Mouse (Mus musculus) intestine, postnatal 0 days (tissue): ENCODE measurements at regions not wholly inside any gene's neighbourhood (a gene's known extent, or its start where the extent isn't known, plus 50 kb on each side); places are given as distances from the start of the nearest gene placed in this dataset.

Experiments used
- ATAC-seq: fragments of 200-750 bp; cut with Nextera tagmentation; 2 replicates; pipeline ENCODE4 v1.8.0; 2017; ENCODE audit warnings: mild to moderate bottlenecking, moderate TSS enrichment, moderate library complexity
- H3K27ac ChIP-seq: fragments of 300-500 bp; sonication (generic); 2 replicates; pipeline ENCODE4 v1.5.1; 2014; ENCODE audit warnings: mild to moderate bottlenecking, low read depth, low read length, moderate library complexity
- H3K27me3 ChIP-seq: fragments of 300-500 bp; sonication (generic); replicated peaks from 2 replicates; pipeline ENCODE4 v1.6.1; 2014; ENCODE audit warnings: low read length, mixed read lengths; ENCODE audit not compliant: control insufficient read depth, insufficient read depth
- H3K36me3 ChIP-seq: fragments of 300-500 bp; sonication (generic); 2 replicates; pipeline ENCODE4 v1.6.1; 2014; ENCODE audit warnings: mild to moderate bottlenecking, moderate library complexity; ENCODE audit not compliant: control insufficient read depth, insufficient read depth
- H3K4me1 ChIP-seq: fragments of 300-500 bp; sonication (generic); replicated peaks from 2 replicates; pipeline ENCODE4 v1.6.1; 2014; ENCODE audit warnings: antibody characterized with exemption, low read length, mixed read lengths; ENCODE audit not compliant: control insufficient read depth, insufficient read depth
- H3K4me2 ChIP-seq: fragments of 300-500 bp; sonication (generic); replicated peaks from 2 replicates; pipeline ENCODE4 v1.6.1; 2014; ENCODE audit warnings: low read depth, mild to moderate bottlenecking, moderate library complexity
- H3K4me3 ChIP-seq: fragments of 300-500 bp; sonication (generic); 2 replicates; pipeline ENCODE4 v1.5.1; 2014; ENCODE audit warnings: low read depth, low read length
- H3K9ac ChIP-seq: fragments of 300-500 bp; sonication (generic); 2 replicates; pipeline ENCODE4 v1.6.1; 2014; ENCODE audit warnings: mild to moderate bottlenecking, low read depth, low read length
- H3K9me3 ChIP-seq: fragments of 300-500 bp; sonication (generic); 2 replicates; pipeline ENCODE4 v1.6.1; 2016; ENCODE audit warnings: mixed run types; ENCODE audit not compliant: control insufficient read depth
- CTCF ChIP-seq: sonication (generic); IDR thresholded peaks from 2 replicates; pipeline ENCODE4 v1.5.1; 2016; ENCODE audit warnings: low read depth, mild to moderate bottlenecking, control low read depth, antibody characterized with exemption, moderate library complexity
- WGBS: fragments of 180-500 bp; shearing (Covaris S2); extraction: QIAGEN DNeasy Blood & Tissue Kit; methylation state at CpG from one replicate; pipeline ENCODE4 v1.1.7; 2014; 5-methylcytosine and 5-hydroxymethylcytosine counted together

DNA sequence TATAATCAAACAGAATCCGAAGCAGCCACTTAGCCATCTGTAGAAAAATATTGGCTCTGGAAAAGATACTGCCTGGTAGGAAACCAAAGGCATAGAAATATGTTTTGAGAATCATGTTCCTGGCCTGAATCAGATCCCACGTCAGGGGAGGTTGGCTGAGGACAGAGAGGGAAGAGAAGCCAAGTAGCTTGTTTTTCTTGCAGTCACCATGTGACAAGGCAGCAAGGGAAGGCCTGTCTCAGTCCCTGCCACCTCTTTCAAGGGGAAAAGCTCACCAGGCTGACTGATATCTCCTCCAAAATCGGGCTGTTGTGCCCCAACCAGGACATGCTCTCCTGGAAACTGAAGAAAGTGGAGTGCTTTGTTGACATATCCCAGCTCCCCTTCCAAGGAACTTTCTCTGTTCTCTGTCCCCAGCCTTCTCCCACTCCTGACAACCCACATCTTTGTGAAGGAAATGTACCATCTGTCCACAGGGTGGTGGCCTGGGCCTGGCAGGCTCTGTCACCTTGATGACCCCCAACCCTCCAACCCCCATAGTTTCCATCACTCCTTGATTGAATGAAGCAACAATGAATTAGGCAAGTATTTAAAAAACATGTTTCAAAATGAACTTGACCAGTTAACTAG lies 104.3 kb upstream of the Foxn2 start:
- Histone ChIP-seq H3K4me1 (no peaks in the 10 kb centered on the region), H3K36me3 (no peaks in the 10 kb centered on the region), H3K4me3 (no peak overlapping the region), H3K9ac (no peak overlapping the region), H3K9me3 (no peaks in the 10 kb centered on the region), H3K27me3 (no peaks in the 10 kb centered on the region), H3K27ac (no peak overlapping the region), H3K4me2 (no peak overlapping the region)
- TF ChIP-seq CTCF: no peak
- WGBS: 51% methylated on average over 3 of the region's 3 CpGs
- no peak for ATAC-seq

DNA sequence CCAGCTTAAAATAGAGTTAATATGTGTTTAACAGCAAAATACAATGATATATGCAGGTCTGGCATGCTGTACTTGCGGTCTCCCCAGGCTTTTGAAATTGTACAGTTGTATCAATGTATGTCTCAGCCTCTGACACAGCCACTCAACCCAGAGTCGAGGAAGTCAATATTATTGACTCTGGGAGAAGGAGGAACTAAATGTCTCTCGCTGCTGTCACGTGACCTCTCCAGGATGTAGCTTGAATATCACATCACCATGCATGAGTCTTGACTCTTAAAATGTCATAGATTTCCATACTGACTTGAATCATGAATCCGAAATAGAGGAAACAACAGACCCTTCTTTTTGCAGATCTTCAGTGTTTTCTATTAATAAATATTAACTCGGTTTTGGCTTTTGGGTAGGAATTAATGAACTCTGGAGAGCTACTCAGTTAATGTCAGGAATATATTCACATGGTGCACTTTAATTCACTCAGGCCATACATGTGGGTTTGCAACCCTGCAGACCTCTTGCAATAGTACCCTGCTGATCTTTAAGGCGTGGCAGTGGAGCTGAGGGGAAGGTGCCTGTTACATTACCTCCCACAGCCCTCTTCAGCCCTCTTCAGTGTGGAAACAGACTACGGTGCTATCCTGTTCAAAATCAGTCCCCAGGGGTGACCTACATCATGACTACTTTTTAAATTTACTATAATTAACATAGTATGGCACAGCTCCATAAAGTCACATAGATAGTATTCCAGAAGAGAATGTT lies 102.7 kb upstream of the Foxn2 start:
- 72% methylated on average over 8 of the region's 8 CpGs for WGBS
- Histone ChIP-seq H3K36me3 (no peaks in the 10 kb centered on the region), H3K4me1 (no peaks in the 10 kb centered on the region), H3K4me3 (no peak overlapping the region), H3K9ac (no peak overlapping the region), H3K4me2 (no peak overlapping the region), H3K9me3 (no peaks in the 10 kb centered on the region), H3K27ac (no peak overlapping the region), H3K27me3 (no peaks in the 10 kb centered on the region)
- ATAC-seq: no peak
- TF ChIP-seq CTCF: no peak

DNA sequence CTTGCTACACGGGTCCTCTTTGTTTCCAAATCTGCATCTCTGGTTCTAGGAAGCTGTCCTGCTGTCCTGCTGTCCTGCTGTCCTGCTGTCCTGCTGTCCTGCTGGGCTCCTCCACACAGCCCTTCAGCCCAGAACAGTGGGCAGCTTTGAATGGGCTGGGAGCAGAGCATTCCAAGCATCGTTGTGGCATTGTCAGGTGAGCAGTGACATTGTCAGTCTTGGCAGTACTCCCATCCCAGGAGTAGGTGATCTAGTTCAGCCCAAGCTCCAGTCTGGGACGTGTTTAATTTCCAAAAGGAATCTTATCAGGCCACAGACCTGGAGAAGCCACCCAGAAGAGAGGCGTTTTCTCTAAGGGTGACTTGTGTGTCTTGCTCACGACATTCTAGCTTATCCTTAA lies 99.4 kb upstream of the Foxn2 start:
- no peaks in the 10 kb centered on the region for H3K36me3 ChIP-seq
- no peak overlapping the region for H3K4me3 ChIP-seq
- no peaks in the 10 kb centered on the region for H3K9me3 ChIP-seq
- WGBS: 63% methylated on average over 5 of the region's 5 CpGs
- no peak for TF ChIP-seq CTCF
- H3K9ac ChIP-seq: no peak overlapping the region
- no peak overlapping the region for H3K27ac ChIP-seq
- no peak for ATAC-seq
- H3K4me2 ChIP-seq: no peak overlapping the region
- H3K27me3 ChIP-seq: no peaks in the 10 kb centered on the region
- H3K4me1 ChIP-seq: no peaks in the 10 kb centered on the region

DNA sequence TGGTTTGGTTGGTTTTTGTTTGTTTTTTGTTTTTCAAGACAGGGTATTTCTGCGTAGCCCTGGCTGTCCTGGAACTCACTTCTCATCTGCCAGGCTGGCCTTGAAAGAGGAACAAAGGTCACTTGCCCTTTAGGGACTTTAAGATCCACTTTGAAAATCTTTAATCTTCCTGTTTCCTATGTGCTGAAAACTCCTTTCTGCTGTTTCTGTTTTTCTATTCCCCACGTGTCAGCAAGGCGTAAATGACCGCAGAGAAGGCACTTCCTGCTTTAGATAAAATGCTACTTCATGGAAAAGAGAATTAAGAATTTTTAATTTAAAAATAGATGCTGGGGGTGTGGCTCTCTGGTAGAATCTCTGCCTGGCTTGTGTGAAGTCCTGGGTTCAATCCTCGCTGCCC lies 98.9 kb upstream of the Foxn2 start:
- H3K36me3 ChIP-seq: no peaks in the 10 kb centered on the region
- no peak overlapping the region for H3K9ac ChIP-seq
- H3K4me2 ChIP-seq: no peak overlapping the region
- WGBS: 70% methylated on average over 5 of the region's 5 CpGs
- no peaks in the 10 kb centered on the region for H3K4me1 ChIP-seq
- no peaks in the 10 kb centered on the region for H3K27me3 ChIP-seq
- no peak overlapping the region for H3K27ac ChIP-seq
- no peaks in the 10 kb centered on the region for H3K9me3 ChIP-seq
- H3K4me3 ChIP-seq: no peak overlapping the region
- ATAC-seq: no peak
- TF ChIP-seq CTCF: no peak

DNA sequence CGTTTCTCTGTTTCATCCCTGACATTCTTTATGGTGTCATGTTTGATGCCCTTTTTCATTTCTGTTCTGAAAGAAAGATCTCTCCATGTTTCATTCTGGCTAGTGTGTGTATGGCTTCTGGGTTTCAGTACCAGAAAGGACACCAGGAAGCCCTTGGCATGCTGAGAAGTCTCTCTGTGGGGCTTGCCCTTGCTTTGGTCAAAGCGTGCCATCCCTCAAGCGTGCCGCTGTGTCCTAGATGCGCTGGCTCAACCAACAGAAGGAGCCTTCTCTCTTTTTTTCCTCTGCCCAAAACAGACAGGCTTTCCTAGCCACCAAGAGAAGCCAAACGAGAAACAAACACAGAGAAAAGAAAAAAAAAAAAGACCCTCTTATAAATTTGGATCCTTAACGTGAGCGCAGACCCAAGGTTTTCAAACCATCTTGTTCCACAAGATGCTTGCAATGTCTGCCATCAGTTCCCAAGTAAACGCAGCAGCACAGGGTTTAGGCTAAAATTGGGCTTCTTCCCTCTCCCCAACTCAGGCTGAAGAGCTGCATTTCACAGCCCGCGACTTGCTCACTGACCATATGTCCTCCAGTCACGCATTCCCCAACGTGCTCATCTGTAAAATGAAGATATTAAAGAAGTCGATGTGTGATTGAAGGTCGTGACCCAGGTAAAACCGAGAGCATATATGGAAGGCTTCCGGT lies 97.3 kb upstream of the Foxn2 start:
- 81% methylated on average over 17 of the region's 17 CpGs for WGBS
- ATAC-seq: no peak
- H3K9ac ChIP-seq: no peak overlapping the region

DNA sequence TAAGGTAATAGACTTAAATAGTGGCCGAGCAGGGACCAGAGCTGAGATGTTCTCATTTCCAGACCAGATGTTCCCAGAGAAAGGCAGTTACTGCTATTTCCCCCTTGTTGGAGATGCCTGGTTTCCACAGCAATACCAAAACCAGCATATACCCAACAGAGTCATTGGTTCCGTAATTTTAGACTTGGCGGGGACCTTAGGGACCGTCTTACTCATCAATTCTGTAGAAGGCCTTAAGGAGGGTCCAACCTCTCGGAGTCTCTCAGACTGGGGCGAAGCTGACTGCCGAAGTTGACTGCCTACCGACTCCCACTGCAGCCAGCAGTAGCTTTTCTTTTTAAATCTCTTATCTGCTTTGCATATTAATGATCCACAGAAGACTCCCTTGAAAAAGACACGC lies 95.1 kb upstream of the Foxn2 start:
- Histone ChIP-seq H3K27me3 (no peaks in the 10 kb centered on the region), H3K4me3 (no peak overlapping the region), H3K4me2 (no peak overlapping the region), H3K9me3 (no peaks in the 10 kb centered on the region), H3K4me1 (no peaks in the 10 kb centered on the region), H3K27ac (no peak overlapping the region), H3K36me3 (no peaks in the 10 kb centered on the region), H3K9ac (no peak overlapping the region)
- TF ChIP-seq CTCF: no peak
- 85% methylated on average over 9 of the region's 9 CpGs for WGBS
- ATAC-seq: no peak

More for the DNA sequence above, 97.3 kb upstream of the Foxn2 start:
- Histone ChIP-seq H3K36me3 (no peaks in the 10 kb centered on the region), H3K27me3 (no peaks in the 10 kb centered on the region), H3K4me3 (no peak overlapping the region), H3K9me3 (no peaks in the 10 kb centered on the region), H3K4me1 (no peaks in the 10 kb centered on the region), H3K27ac (no peak overlapping the region), H3K4me2 (no peak overlapping the region)
- no peak for TF ChIP-seq CTCF
